Mouse (Mus musculus) liver, embryonic 12.5 days (tissue): ENCODE measurements around the gene Anxa10. TPM values are rescaled to one million over a fixed set of nuclear protein-coding genes. Genes with fewer than 3 reads are reported as not detected.

ENCODE experiments used
- polyA plus RNA-seq: library from polyadenylated mRNA; unstranded; fragments of >200 nt; fragmentation: Nextera tagmentation; extraction: Ambion mirVana; gene quantifications from 2 replicates; pipeline ENCODE4 v1.2.1, GENCODE M21; 2016

The Anxa10 gene
- polyA plus RNA-seq, 1 experiment from 2014 or later = not detected

Other genes with a start within 250 kb of the Anxa10 start
- 7.8 and 8.4 TPM in 2 replicates for gene Palld, start 220.5 kb downstream of the Anxa10 start, polyA plus RNA-seq
- 0.30 and 0.37 TPM in 2 replicates for gene Ddx60, start 195.1 kb downstream of the Anxa10 start, polyA plus RNA-seq